Mouse (Mus musculus) midbrain, embryonic 16.5 days (tissue): Measurements from ENCODE around the gene Anks1b. TPM values are rescaled to one million over a fixed set of nuclear protein-coding genes. Genes with fewer than 3 reads are reported as not detected.

Source experiments
- ATAC-seq: fragments of 200-750 bp; cut with Nextera tagmentation; 2 replicates; pipeline ENCODE4 v1.8.0; 2017; ENCODE audit warnings: moderate TSS enrichment
- H3K27ac ChIP-seq: fragments of 300-500 bp; sonication (generic); 2 replicates; pipeline ENCODE4 v1.5.1; 2014; ENCODE audit warnings: mild to moderate bottlenecking, low read length, mixed read lengths
- H3K27me3 ChIP-seq: fragments of 300-500 bp; sonication (generic); 2 replicates; pipeline ENCODE4 v1.6.1; 2014; ENCODE audit warnings: low read depth, low read length, mixed read lengths; ENCODE audit not compliant: control insufficient read depth, insufficient read depth
- H3K36me3 ChIP-seq: fragments of 300-500 bp; sonication (generic); 2 replicates; pipeline ENCODE4 v1.6.1; 2014; ENCODE audit warnings: mild to moderate bottlenecking, low read length, moderate library complexity, mixed read lengths; ENCODE audit not compliant: control insufficient read depth, insufficient read depth
- H3K4me1 ChIP-seq: fragments of 300-500 bp; sonication (generic); 2 replicates; pipeline ENCODE4 v1.6.1; 2014; ENCODE audit warnings: mild to moderate bottlenecking, low read length, mixed read lengths; ENCODE audit not compliant: control insufficient read depth, insufficient read depth
- H3K4me2 ChIP-seq: fragments of 300-500 bp; sonication (generic); 2 replicates; pipeline ENCODE4 v1.6.1; 2014; ENCODE audit warnings: mild to moderate bottlenecking, low read length, mixed read lengths
- H3K4me3 ChIP-seq: fragments of 300-500 bp; sonication (generic); 2 replicates; pipeline ENCODE4 v1.5.1; 2014; ENCODE audit warnings: low read depth, mild to moderate bottlenecking, low read length, moderate library complexity, mixed read lengths
- H3K9ac ChIP-seq: fragments of 300-500 bp; sonication (generic); 2 replicates; pipeline ENCODE4 v1.6.1; 2014; ENCODE audit warnings: low read depth, low read length, mixed read lengths
- H3K9me3 ChIP-seq: fragments of 300-500 bp; sonication (generic); replicated peaks from 2 replicates; pipeline ENCODE4 v1.6.1; 2014; ENCODE audit warnings: mild to moderate bottlenecking, low read length, mixed read lengths; ENCODE audit not compliant: control insufficient read depth, poor library complexity, severe bottlenecking
- WGBS: fragments of 180-500 bp; shearing (Covaris S2); extraction: QIAGEN DNeasy Blood & Tissue Kit; methylation state at CpG from one replicate; pipeline ENCODE4 v1.1.7; 2014; 5-methylcytosine and 5-hydroxymethylcytosine counted together
- polyA plus RNA-seq: library from polyadenylated mRNA; unstranded; fragments of >200 nt; fragmentation: Nextera tagmentation; extraction: Ambion mirVana; gene quantifications from 2 replicates; pipeline ENCODE4 v1.2.1, GENCODE M21; 2015

Gene Anks1b
- polyA plus RNA-seq, 1 experiment from 2014 or later = 94.3 TPM

- no peak overlapping the region for H3K27ac ChIP-seq
- ATAC-seq = no peak
- 88% methylated on average over 7 of the region's 7 CpGs for WGBS
Observed at GRCm38 (mm10) chr10:89856286-89856685, 17.0 kb upstream of the Anks1b start.

GRCm38 (mm10) chr10:89868211-89868610 lies 5.1 kb upstream of the Anks1b start:
- Histone ChIP-seq H3K4me2 (no peak overlapping the region), H3K4me1 (peaks cover 7% of the 10 kb centered on the region), H3K4me3 (no peak overlapping the region), H3K36me3 (no peaks in the 10 kb centered on the region), H3K9ac (no peak overlapping the region), H3K27ac (no peak overlapping the region), H3K9me3 (no peaks in the 10 kb centered on the region), H3K27me3 (no peaks in the 10 kb centered on the region)
- WGBS = 93% methylated on average over 4 of the region's 4 CpGs
- ATAC-seq = no peak

More at GRCm38 (mm10) chr10:89856286-89856685, 17.0 kb upstream of the Anks1b start:
- Histone ChIP-seq H3K4me3 (no peak overlapping the region), H3K4me2 (no peak overlapping the region), H3K36me3 (no peaks in the 10 kb centered on the region), H3K9ac (no peak overlapping the region), H3K9me3 (no peaks in the 10 kb centered on the region), H3K4me1 (no peaks in the 10 kb centered on the region), H3K27me3 (no peaks in the 10 kb centered on the region)

GRCm38 (mm10) chr10:89868836-89869235 lies 4.5 kb upstream of the Anks1b start:
- Histone ChIP-seq H3K27ac (no peak overlapping the region), H3K4me1 (peaks cover 7% of the 10 kb centered on the region), H3K4me2 (no peak overlapping the region), H3K4me3 (no peak overlapping the region), H3K27me3 (no peaks in the 10 kb centered on the region), H3K36me3 (no peaks in the 10 kb centered on the region), H3K9ac (no peak overlapping the region), H3K9me3 (no peaks in the 10 kb centered on the region)
- ATAC-seq = no peak
- WGBS = 85% methylated on average over 3 of the region's 3 CpGs

DNA sequence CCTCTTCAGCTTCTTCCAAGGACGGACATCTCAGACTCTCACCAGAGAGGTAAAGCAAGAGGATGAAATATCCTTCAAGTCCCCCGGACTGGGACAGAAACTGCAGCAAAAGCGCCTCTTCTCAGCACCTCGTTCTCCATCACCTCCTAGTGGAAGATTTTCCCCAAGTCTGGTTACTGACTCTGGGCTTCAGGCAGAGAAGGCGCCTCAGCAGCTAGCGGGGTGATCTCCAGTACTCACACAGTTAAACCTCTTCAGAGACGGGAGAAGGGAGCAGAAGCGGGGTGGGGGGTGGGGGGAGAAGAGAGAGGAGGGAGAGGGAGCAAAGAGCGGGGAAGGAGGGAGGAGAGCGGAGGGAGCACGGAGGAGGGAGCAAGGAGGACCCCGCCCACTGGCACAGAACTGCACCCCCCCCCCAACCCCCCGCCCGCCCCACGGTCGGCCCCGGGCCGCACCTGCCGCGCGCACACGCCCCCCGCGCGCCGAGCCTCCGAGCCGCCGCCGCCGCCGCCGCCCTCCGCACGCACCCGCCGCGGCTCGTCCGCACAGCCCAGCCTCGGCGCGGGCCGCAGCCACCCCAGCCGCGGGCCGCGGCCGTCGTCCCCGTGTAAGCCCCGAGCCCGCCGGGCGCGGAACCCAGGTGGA lies 686 bp upstream of the Anks1b start:
- WGBS = 0% methylated on average over 23 of the region's 56 CpGs
- no peaks in the 10 kb centered on the region for H3K27me3 ChIP-seq
- H3K9me3 ChIP-seq = no peaks in the 10 kb centered on the region
- H3K36me3 ChIP-seq = no peaks in the 10 kb centered on the region
- H3K27ac ChIP-seq = peak overlapping the region; percentile 98
- H3K4me3 ChIP-seq = peak overlapping the region; percentile 87
- peak; percentile 94 for ATAC-seq
- H3K4me1 ChIP-seq = peaks cover 18% of the 10 kb centered on the region
- H3K4me2 ChIP-seq = peak overlapping the region; percentile 74
- H3K9ac ChIP-seq = peak overlapping the region; percentile 88

DNA sequence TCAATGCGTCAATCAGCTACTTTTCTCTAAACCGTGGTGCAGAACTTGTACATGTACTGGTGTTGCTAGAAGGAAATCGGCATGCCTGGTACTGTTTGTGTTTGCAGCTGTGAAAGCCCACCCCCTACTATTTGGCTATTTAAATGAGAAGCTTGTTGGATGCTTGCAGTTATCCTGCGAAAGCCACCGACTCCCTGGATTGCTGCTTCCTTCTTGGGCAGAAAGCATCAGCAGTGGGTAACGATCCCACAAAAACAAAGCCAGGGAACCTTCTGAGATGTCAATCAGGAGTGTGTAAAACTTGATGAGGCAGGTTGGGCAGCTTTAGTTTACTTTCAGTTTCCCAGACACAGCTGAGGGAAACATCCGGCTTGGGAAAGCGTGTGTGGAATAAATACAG lies 727 bp downstream of the Anks1b start:
- Histone ChIP-seq H3K4me3 (peak overlapping the region; percentile 87), H3K36me3 (no peaks in the 10 kb centered on the region), H3K9me3 (no peaks in the 10 kb centered on the region), H3K4me2 (peak overlapping the region; percentile 74), H3K4me1 (peaks cover 18% of the 10 kb centered on the region), H3K27ac (peak overlapping the region; percentile 98), H3K9ac (peak overlapping the region; percentile 88), H3K27me3 (no peaks in the 10 kb centered on the region)
- ATAC-seq = no peak
- 3% methylated on average over 8 of the region's 8 CpGs for WGBS

DNA sequence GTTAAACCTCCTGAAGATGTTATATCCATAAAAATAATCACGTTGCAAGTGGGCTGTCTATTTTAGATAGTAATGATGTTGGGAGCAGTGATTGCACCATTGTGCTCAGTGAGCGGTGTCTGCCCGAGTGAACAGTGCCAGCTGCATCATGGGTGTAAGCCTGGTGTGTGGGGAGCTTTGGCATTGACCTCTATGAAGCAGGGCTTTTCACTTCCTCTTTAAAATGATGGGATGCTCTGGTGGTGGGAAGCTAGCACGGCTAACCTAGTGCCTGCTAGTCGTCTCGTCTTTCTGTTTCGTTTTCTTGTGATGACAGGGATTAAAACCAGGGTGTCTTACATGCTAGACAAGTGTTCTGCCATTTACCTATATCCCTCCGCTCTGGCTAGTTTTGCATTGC lies 10.3 kb downstream of the Anks1b start:
- Histone ChIP-seq H3K4me1 (no peaks in the 10 kb centered on the region), H3K36me3 (no peaks in the 10 kb centered on the region), H3K9ac (no peak overlapping the region), H3K27me3 (no peaks in the 10 kb centered on the region), H3K4me3 (no peak overlapping the region), H3K4me2 (no peak overlapping the region), H3K27ac (no peak overlapping the region), H3K9me3 (no peaks in the 10 kb centered on the region)
- 90% methylated on average over 8 of the region's 8 CpGs for WGBS
- ATAC-seq = no peak

- Histone ChIP-seq H3K4me1 (no peaks in the 10 kb centered on the region), H3K4me2 (no peak overlapping the region), H3K36me3 (no peaks in the 10 kb centered on the region), H3K9ac (no peak overlapping the region), H3K27me3 (no peaks in the 10 kb centered on the region), H3K4me3 (no peak overlapping the region), H3K27ac (no peak overlapping the region), H3K9me3 (no peaks in the 10 kb centered on the region)
- no peak for ATAC-seq
- WGBS = 65% methylated on average over 7 of the region's 7 CpGs
Observed at GRCm38 (mm10) chr10:89902720-89903337, 29.5 kb downstream of the Anks1b start.

- no peaks in the 10 kb centered on the region for H3K36me3 ChIP-seq
- no peaks in the 10 kb centered on the region for H3K9me3 ChIP-seq
- no peak for ATAC-seq
- 78% methylated on average over 4 of the region's 4 CpGs for WGBS
- no peak overlapping the region for H3K4me2 ChIP-seq
- H3K4me1 ChIP-seq = no peaks in the 10 kb centered on the region
- no peak overlapping the region for H3K9ac ChIP-seq
- no peaks in the 10 kb centered on the region for H3K27me3 ChIP-seq
- no peak overlapping the region for H3K4me3 ChIP-seq
- H3K27ac ChIP-seq = no peak overlapping the region
Observed at GRCm38 (mm10) chr10:89911889-89912288, 38.6 kb downstream of the Anks1b start.

DNA sequence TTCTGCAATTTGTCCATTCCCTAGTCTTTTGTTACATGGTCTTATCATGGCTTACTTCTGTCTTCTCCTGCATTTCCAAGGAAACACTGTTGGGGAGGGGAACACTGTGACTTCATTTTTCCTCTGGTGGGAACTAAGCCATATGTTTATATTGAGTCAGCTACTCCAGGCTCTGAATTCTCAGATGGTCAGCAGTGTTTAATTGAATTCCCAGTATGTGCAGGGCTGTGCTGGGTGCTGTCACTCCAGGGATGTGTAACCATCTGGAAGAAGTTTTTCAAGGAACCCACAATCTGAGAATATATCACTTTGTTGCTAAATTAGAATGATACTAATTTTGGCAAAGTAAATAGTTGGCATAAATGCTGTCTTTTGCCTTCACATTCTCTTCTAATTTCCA lies 39.9 kb downstream of the Anks1b start:
- no peaks in the 10 kb centered on the region for H3K9me3 ChIP-seq
- H3K4me1 ChIP-seq = no peaks in the 10 kb centered on the region
- no peak overlapping the region for H3K4me2 ChIP-seq
- H3K9ac ChIP-seq = no peak overlapping the region
- H3K27ac ChIP-seq = no peak overlapping the region
- no peak for ATAC-seq
- no peak overlapping the region for H3K4me3 ChIP-seq
- H3K27me3 ChIP-seq = no peaks in the 10 kb centered on the region
- H3K36me3 ChIP-seq = no peaks in the 10 kb centered on the region
